Comparison of ENCODE assay signal across 15 mouse cellular contexts in genomic region chr1:156543999-156544398, GRCm38 (mm10). TPM values are rescaled to one million over a fixed set of nuclear protein-coding genes. Genes with fewer than 3 reads are reported as not detected.
A peak's percentile ranks its signal among the peaks of the same experiment; 100 is the strongest.
DNase-seq lines count a peak whose midpoint lies in the region; ATAC-seq and TF ChIP-seq lines count a peak whose summit lies in the region.
"Had no signal": no experiment of that assay in that cellular context is flagged by ENCODE, and none has a peak within 500 bp of the region (broad histone marks: within the 10 kb centered on the region; RNA-seq: fewer than 3 reads in every experiment).

No protein-coding gene starts in this region.

- no peak for TF ChIP-seq CTCF in liver, postnatal 0 days (IDR thresholded peaks at IDR 0.05; ENCODE audit: low read depth)

- H3K9me3 ChIP-seq in hindbrain, embryonic 12.5 days (replicated peaks), result no peaks in the 10 kb centered on the region
- no peaks in the 10 kb centered on the region for H3K9me3 ChIP-seq in hindbrain, embryonic 13.5 days
- H3K9me3 ChIP-seq in liver, embryonic 12.5 days (replicated peaks), result no peaks in the 10 kb centered on the region
- no peaks in the 10 kb centered on the region for H3K9me3 ChIP-seq in liver, postnatal 0 days (ENCODE audit: low read length)
- H3K9me3 ChIP-seq in liver, embryonic 13.5 days (replicated peaks), result no peaks in the 10 kb centered on the region
- H3K9me3 ChIP-seq: midbrain, embryonic 10.5 days had no signal

- H3K27me3 ChIP-seq in hindbrain, embryonic 12.5 days, result no peaks in the 10 kb centered on the region
- no peaks in the 10 kb centered on the region for H3K27me3 ChIP-seq in hindbrain, embryonic 13.5 days
- 0 out of 2 replicates have a peak, but pooled peaks cover 3% of the 10 kb centered on the region for H3K27me3 ChIP-seq in liver, embryonic 12.5 days (replicated peaks)
- no peaks in the 10 kb centered on the region for H3K27me3 ChIP-seq in liver, postnatal 0 days (ENCODE audit: insufficient read depth, low read length)
- H3K27me3 ChIP-seq in liver, embryonic 13.5 days, result no peaks in the 10 kb centered on the region
- H3K27me3 ChIP-seq: Patski had no signal

- H3K4me3 ChIP-seq in hindbrain, embryonic 12.5 days, result no peak overlapping the region
- no peak overlapping the region for H3K4me3 ChIP-seq in hindbrain, embryonic 13.5 days
- H3K4me3 ChIP-seq in liver, embryonic 12.5 days, result no peak overlapping the region
- no peak overlapping the region for H3K4me3 ChIP-seq in liver, postnatal 0 days (ENCODE audit: low read depth, low read length)
- H3K4me3 ChIP-seq in liver, embryonic 13.5 days (replicated peaks), result no peak overlapping the region
- H3K4me3 ChIP-seq: midbrain, embryonic 10.5 days had no signal

- no peak for ATAC-seq in hindbrain, embryonic 12.5 days (ENCODE audit: low FRiP score)
- no peak for ATAC-seq in hindbrain, embryonic 13.5 days (ENCODE audit: low FRiP score)
- ATAC-seq in liver, embryonic 12.5 days, result no peak
- no peak for ATAC-seq in liver, postnatal 0 days
- no peak for ATAC-seq in liver, embryonic 13.5 days (ENCODE audit: low read depth)
- ATAC-seq: forebrain, embryonic 16.5 days; Patski had no signal

- no peak overlapping the region for H3K9ac ChIP-seq in hindbrain, embryonic 12.5 days
- H3K9ac ChIP-seq in hindbrain, embryonic 13.5 days, result no peak overlapping the region
- no peak overlapping the region for H3K9ac ChIP-seq in liver, embryonic 12.5 days
- H3K9ac ChIP-seq in liver, postnatal 0 days (replicated peaks), result no peak overlapping the region
- no peak overlapping the region for H3K9ac ChIP-seq in liver, embryonic 13.5 days

- H3K27ac ChIP-seq in hindbrain, embryonic 12.5 days, result no peak overlapping the region
- H3K27ac ChIP-seq in hindbrain, embryonic 13.5 days, result no peak overlapping the region
- no peak overlapping the region for H3K27ac ChIP-seq in liver, embryonic 12.5 days
- no peak overlapping the region for H3K27ac ChIP-seq in liver, postnatal 0 days (ENCODE audit: low read depth)
- H3K27ac ChIP-seq in liver, embryonic 13.5 days, result no peak overlapping the region
- H3K27ac ChIP-seq: midbrain, embryonic 10.5 days had no signal

- H3K4me2 ChIP-seq in hindbrain, embryonic 12.5 days (replicated peaks), result peak overlapping the region; percentile 13; the same call in 1 of the 2 replicates
- H3K4me2 ChIP-seq in hindbrain, embryonic 13.5 days, result no peak overlapping the region
- 0 out of 2 replicates have a peak overlapping the region, but pooled peaks have one; percentile 19 for H3K4me2 ChIP-seq in liver, embryonic 12.5 days
- no peak overlapping the region for H3K4me2 ChIP-seq in liver, postnatal 0 days (ENCODE audit: low read depth, low read length)
- H3K4me2 ChIP-seq in liver, embryonic 13.5 days, result 0 out of 2 replicates have a peak overlapping the region, but pooled peaks have one; percentile 14

- peaks cover 3% of the 10 kb centered on the region; the same call in 1 of the 2 replicates for H3K4me1 ChIP-seq in hindbrain, embryonic 12.5 days
- no peaks in the 10 kb centered on the region for H3K4me1 ChIP-seq in hindbrain, embryonic 13.5 days (replicated peaks)
- peaks cover 6% of the 10 kb centered on the region for H3K4me1 ChIP-seq in liver, embryonic 12.5 days
- no peaks in the 10 kb centered on the region for H3K4me1 ChIP-seq in liver, postnatal 0 days (ENCODE audit: insufficient read depth)
- no peaks in the 10 kb centered on the region; the same call in 1 of the 2 replicates for H3K4me1 ChIP-seq in liver, embryonic 13.5 days (replicated peaks)

- TF ChIP-seq EP300 in liver, postnatal 0 days (IDR thresholded peaks at IDR 0.05; ENCODE audit: low read depth), result no peak

- no peaks in the 10 kb centered on the region for H3K36me3 ChIP-seq in hindbrain, embryonic 12.5 days
- no peaks in the 10 kb centered on the region for H3K36me3 ChIP-seq in hindbrain, embryonic 13.5 days
- no peaks in the 10 kb centered on the region for H3K36me3 ChIP-seq in liver, embryonic 12.5 days
- no peaks in the 10 kb centered on the region for H3K36me3 ChIP-seq in liver, postnatal 0 days (replicated peaks; ENCODE audit: insufficient read depth, low read length)
- H3K36me3 ChIP-seq in liver, embryonic 13.5 days, result no peaks in the 10 kb centered on the region
- H3K36me3 ChIP-seq: midbrain, embryonic 10.5 days had no signal

- WGBS in hindbrain, embryonic 12.5 days, result 42% methylated on average over 12 of the region's 12 CpGs
- 48% methylated on average over 12 of the region's 12 CpGs for WGBS in hindbrain, embryonic 13.5 days
- 20% methylated on average over 12 of the region's 12 CpGs for WGBS in liver, embryonic 12.5 days (ENCODE audit: insufficient replicate concordance)
- 33% methylated on average over 12 of the region's 12 CpGs for WGBS in liver, postnatal 0 days (ENCODE audit: insufficient replicate concordance)
- 23% methylated on average over 12 of the region's 12 CpGs for WGBS in liver, embryonic 13.5 days (ENCODE audit: insufficient replicate concordance)

- peak; percentile 13 for DNase-seq in embryo, embryonic 10.5 days (ENCODE audit: low spot score)
- no peak for DNase-seq in embryo, embryonic 10 days (ENCODE audit: low spot score)
- DNase-seq in liver, postnatal 0 days, result no peak
- DNase-seq in liver, embryonic 13.5 days, result no peak
- DNase-seq in adrenal gland, postnatal 4 days (ENCODE audit: low spot score in 2 of 2), result no peak
- DNase-seq: cerebellum, adult 11-12 months; gastrocnemius, postnatal 10 days; lung, postnatal 14 days; right cerebral cortex, postnatal 4 days had no signal

RNA-seq across cellular contexts. Expression of gene Abl2, which starts 14.6 kb away (rescaled TPM):
- 6.6 and 7.5 TPM in 2 replicates for polyA plus RNA-seq in hindbrain, embryonic 12.5 days (2016; fragmentation: Nextera tagmentation; extraction: Ambion mirVana)
- 5.8 and 6.7 TPM in 2 replicates for polyA plus RNA-seq in hindbrain, embryonic 13.5 days (2015; fragmentation: Nextera tagmentation; extraction: Ambion mirVana)
- 2.4 and 2.5 TPM in 2 replicates for polyA plus RNA-seq in liver, embryonic 12.5 days (2016; fragmentation: Nextera tagmentation; extraction: Ambion mirVana)
- 0.88 and 0.89 TPM in 2 replicates for polyA plus RNA-seq in liver, postnatal 0 days (2015; fragmentation: Nextera tagmentation; extraction: Ambion mirVana)
- 1.3 and 1.5 TPM in 2 replicates for polyA plus RNA-seq in liver, embryonic 13.5 days (2015; fragmentation: Nextera tagmentation; extraction: Ambion mirVana)
- total RNA-seq in adrenal gland, postnatal 4 days (2021), result 10 to 100 TPM; 24.5 to 28.7 TPM

RNA-seq across cellular contexts. Expression of gene Gm10031, which starts 20.2 kb away (rescaled TPM):
- 0.20 and 0.50 TPM in 2 replicates for polyA plus RNA-seq in hindbrain, embryonic 12.5 days (2016; fragmentation: Nextera tagmentation; extraction: Ambion mirVana)
- polyA plus RNA-seq in hindbrain, embryonic 13.5 days (2015; fragmentation: Nextera tagmentation; extraction: Ambion mirVana), result 0.52 and 0.79 TPM in 2 replicates
- polyA plus RNA-seq in liver, embryonic 12.5 days (2016; fragmentation: Nextera tagmentation; extraction: Ambion mirVana), result 0.18 and 0.29 TPM in 2 replicates
- polyA plus RNA-seq in liver, postnatal 0 days (2015; fragmentation: Nextera tagmentation; extraction: Ambion mirVana), result 0.14 and 0.29 TPM in 2 replicates
- polyA plus RNA-seq in liver, embryonic 13.5 days (2015; fragmentation: Nextera tagmentation; extraction: Ambion mirVana), result 0.30 and 0.51 TPM in 2 replicates
- total RNA-seq in adrenal gland, postnatal 4 days (2021), result 10 to 100 TPM; 29.6 to 34.1 TPM

Comparison
In these comparisons a context has a peak if more than half of its experiments do, and no peak if none do; other contexts are left out.
1. H3K4me2 ChIP-seq: peak in hindbrain, embryonic 12.5 days (single experiment), liver, embryonic 12.5 days (single experiment) and liver, embryonic 13.5 days (single experiment); none in hindbrain, embryonic 13.5 days (single experiment) and liver, postnatal 0 days (single experiment).